In genomic region chr4:106678442-106679118, GRCm38 (mm10) we compare ENCODE assay signal across 8 mouse cellular contexts. TPM values are rescaled to one million over a fixed set of nuclear protein-coding genes. Genes with fewer than 3 reads are reported as not detected.
DNase-seq lines count a peak whose midpoint lies in the region; ATAC-seq lines count a peak whose summit lies in the region.

Gene Ttc4 (minus strand): TSS chr4:106678944.

- ATAC-seq in inflammation-experienced regulatory T-cells, adult 6 months = peak; percentile 99
- ATAC-seq in megakaryocyte-erythroid progenitor cell, adult 5-6 weeks (replicated peaks; ENCODE audit: low FRiP score, low TSS enrichment, poor library complexity, severe bottlenecking) = peak; percentile 99

- DNase-seq in adrenal gland, adult (ENCODE audit: inconsistent age in 2 of 2, low spot score in 1 of 2) = peak; percentile 90 to 96
- peak; percentile 94 for DNase-seq in embryo, embryonic 10.5 days (ENCODE audit: low spot score)
- DNase-seq in gastrocnemius, postnatal 14 days = peak; percentile 92
- peak; percentile 80 to 95 for DNase-seq in left cerebral cortex, postnatal 10 days (ENCODE audit: extremely low spot score in 1 of 2, low spot score in 2 of 2)
- peak; percentile 84 for DNase-seq in right cerebral cortex, postnatal 25 days
- DNase-seq in urinary bladder, postnatal 4 days (ENCODE audit: low spot score in 2 of 2) = peak; percentile 86 to 92

- intact Hi-C loops in gastrocnemius, postnatal 14 days (cut with DNase I; ENCODE audit: low total_unique reads) = no loop called here
- intact Hi-C loops in left cerebral cortex, postnatal 10 days (cut with DNase I) = loop anchor here (5.0 kb wide), 1 partner anchor 46 kb away; no protein-coding TSS in a partner anchor

RNA-seq across cellular contexts. Expression of gene Ttc4, which starts in this region (rescaled TPM):
- 10 to 100 TPM; 22.3 to 24.8 TPM for total RNA-seq in gastrocnemius, postnatal 14 days (2021)
- polyA plus RNA-seq in inflammation-experienced regulatory T-cells, adult 6 months (2017; shearing (Covaris generic)) = 10 to 100 TPM; 40.1 to 63.1 (median 60.4) TPM
- total RNA-seq in left cerebral cortex, postnatal 10 days (2021) = 10 to 100 TPM; 44.8 to 45.4 TPM
- 53.0 and 56.3 TPM in 2 replicates for total RNA-seq in megakaryocyte-erythroid progenitor cell, adult 5-6 weeks (2014; fragmentation: Nextera tagmentation)
- total RNA-seq in megakaryocyte-erythroid progenitor cell, adult 5-6 weeks (2017) = 34.8 and 47.4 TPM in 2 replicates

Comparison
In these comparisons a context has a peak if more than half of its experiments do, and no peak if none do; other contexts are left out.
1. Peak in every context shown above with its lines: DNase-seq and ATAC-seq.